Mouse (Mus musculus): ENCODE measurements around the gene H2al1h. TPM values are rescaled to one million over a fixed set of nuclear protein-coding genes. Genes with fewer than 3 reads are reported as not detected.
"Not testable (repeated sequence)": the region's sequence is repeated elsewhere in the genome, so short reads cannot be mapped to it uniquely, and the experiment has no call there.

The H2al1h gene
- polyA plus RNA-seq, 1 experiment from 2014 or later, result not detected

DNA sequence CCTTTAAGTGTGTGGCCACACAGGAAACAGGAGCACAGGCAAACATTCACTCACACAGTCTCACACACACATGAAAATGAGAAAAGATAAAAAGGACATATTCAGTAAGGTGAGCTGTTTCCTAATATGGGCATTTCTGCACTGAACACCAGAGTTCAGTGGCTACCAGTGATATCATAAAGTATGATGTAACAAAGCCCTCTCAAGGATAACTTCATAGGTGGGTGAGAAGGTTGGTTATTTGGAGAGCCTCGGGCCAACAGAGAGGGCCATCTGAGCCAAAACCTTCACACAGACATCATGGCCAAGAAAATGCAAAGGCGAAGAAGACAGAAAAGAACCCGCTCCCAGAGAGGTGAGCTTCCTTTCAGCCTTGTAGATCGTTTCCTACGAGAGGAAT, 3.1 kb downstream of the H2al1h start, which contains the start of gene H2al1i:
Gene H2al1i (plus strand): TSS at position 301 of the 400 bp plus-strand sequence.
- WGBS, result 100% methylated on average over 3 of the region's 5 CpGs
- not testable (repeated sequence) for H3K27ac ChIP-seq (replicated peaks); H3K4me1 ChIP-seq; H3K9ac ChIP-seq (replicated peaks); H3K9me3 ChIP-seq; H3K4me2 ChIP-seq (replicated peaks); ATAC-seq (replicated peaks); H3K36me3 ChIP-seq; H3K27me3 ChIP-seq; H3K4me3 ChIP-seq

DNA sequence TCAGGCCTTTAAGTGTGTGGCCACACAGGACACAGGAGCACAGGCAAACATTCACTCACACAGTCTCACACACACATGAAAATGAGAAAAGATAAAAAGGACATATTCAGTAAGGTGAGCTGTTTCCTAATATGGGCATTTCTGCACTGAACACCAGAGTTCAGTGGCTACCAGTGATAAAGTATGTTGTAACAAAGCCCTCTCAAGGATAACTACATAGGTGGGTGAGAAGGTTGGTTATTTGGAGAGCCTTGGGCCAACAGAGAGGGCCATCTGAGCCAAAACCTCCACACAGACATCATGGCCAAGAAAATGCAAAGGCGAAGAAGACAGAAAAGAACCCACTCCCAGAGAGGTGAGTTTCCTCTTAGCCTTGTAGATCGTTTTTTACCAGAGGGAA, 6.2 kb downstream of the H2al1h start, which contains the start of gene H2al1j:
Gene H2al1j (plus strand): TSS at position 301 of the 400 bp plus-strand sequence.
- H3K4me1 ChIP-seq; H3K36me3 ChIP-seq; H3K4me3 ChIP-seq; H3K27ac ChIP-seq (replicated peaks); H3K9ac ChIP-seq (replicated peaks); ATAC-seq (replicated peaks); H3K9me3 ChIP-seq; H3K4me2 ChIP-seq (replicated peaks); H3K27me3 ChIP-seq: not testable (repeated sequence)
- 82% methylated on average over 2 of the region's 2 CpGs for WGBS

DNA sequence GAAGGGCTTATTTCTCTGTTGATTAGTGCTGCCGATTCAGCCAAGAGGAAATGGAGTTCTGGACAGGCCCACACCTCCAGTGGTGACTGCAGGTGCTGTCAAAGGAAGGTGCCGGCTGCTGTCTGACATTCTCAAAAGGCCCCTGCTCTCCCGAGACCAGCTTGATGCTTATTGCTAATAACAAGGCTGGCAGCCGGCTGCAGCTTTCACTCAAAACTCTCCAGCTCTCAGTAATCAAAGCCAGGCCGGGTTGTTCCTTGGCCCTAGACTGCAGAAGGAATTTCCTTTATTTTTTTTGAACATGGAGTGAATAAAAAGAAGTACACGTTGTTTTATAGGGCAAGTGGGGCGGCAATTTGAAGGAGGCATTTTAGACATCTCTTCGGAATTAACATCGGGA, 24.5 kb downstream of the H2al1h start:
- peaks cover 3% of the 10 kb centered on the region; the same call in 1 of the 2 replicates for H3K4me1 ChIP-seq
- H3K36me3 ChIP-seq, result no peaks in the 10 kb centered on the region
- H3K9ac ChIP-seq (replicated peaks), result no peak overlapping the region
- no peak overlapping the region for H3K4me3 ChIP-seq
- ATAC-seq (replicated peaks), result no peak
- no peaks in the 10 kb centered on the region for H3K9me3 ChIP-seq
- H3K4me2 ChIP-seq (replicated peaks), result no peak overlapping the region
- 48% methylated on average over 9 of the region's 9 CpGs for WGBS
- H3K27me3 ChIP-seq, result no peaks in the 10 kb centered on the region
- H3K27ac ChIP-seq (replicated peaks), result peak overlapping the region; percentile 46

DNA sequence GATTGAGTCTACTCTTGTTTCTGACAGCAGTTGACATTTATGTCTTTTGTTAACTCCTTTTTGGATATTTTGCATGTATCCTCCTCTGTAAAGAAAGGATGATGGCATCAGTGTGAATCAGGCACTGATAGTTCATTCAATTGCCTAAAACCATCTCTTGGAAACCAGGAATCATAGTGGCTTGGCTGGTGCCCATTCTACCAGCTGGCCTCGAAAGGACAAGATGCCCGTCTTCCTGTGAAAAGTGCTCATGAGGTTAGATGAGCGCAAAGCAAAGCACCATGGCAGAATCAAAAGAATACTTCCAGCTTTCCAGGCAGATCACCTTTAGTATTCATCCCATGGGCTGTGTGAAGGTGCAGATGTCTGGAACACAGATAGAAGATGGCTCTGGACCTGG, 25.5 kb downstream of the H2al1h start:
- Histone ChIP-seq H3K27me3 (no peaks in the 10 kb centered on the region), H3K9me3 (no peaks in the 10 kb centered on the region), H3K4me3 (no peak overlapping the region), H3K9ac (replicated peaks) (no peak overlapping the region), H3K36me3 (no peaks in the 10 kb centered on the region), H3K4me2 (replicated peaks) (no peak overlapping the region), H3K27ac (replicated peaks) (no peak overlapping the region), H3K4me1 (peaks cover 3% of the 10 kb centered on the region; the same call in 1 of the 2 replicates)
- WGBS, result 78% methylated on average over 3 of the region's 3 CpGs
- no peak for ATAC-seq (replicated peaks)

DNA sequence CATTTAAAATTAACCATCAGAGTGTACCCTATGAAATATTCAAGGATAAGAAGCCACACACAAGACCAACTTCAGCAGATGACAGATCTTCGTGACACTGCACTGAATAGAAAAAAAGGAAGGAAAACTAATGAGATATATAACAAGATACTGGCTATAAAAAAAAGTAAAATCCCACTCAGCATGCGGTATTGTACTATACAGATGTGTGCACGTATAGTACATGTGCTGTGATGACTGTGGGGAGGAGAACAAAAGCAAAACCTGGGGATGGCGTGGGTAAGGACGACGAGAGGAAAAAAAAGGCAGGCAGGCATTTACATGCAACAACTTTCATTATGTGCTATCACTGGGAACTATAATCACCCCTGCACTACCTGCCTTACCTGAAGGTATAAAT, 39.5 kb downstream of the H2al1h start:
- ATAC-seq (replicated peaks), result no peak
- Histone ChIP-seq H3K27ac (replicated peaks) (no peak overlapping the region), H3K27me3 (no peaks in the 10 kb centered on the region), H3K9ac (replicated peaks) (no peak overlapping the region), H3K4me3 (no peak overlapping the region), H3K4me2 (replicated peaks) (no peak overlapping the region), H3K4me1 (peaks cover 9% of the 10 kb centered on the region), H3K9me3 (no peaks in the 10 kb centered on the region), H3K36me3 (no peaks in the 10 kb centered on the region)
- 86% methylated on average over 6 of the region's 6 CpGs for WGBS

DNA sequence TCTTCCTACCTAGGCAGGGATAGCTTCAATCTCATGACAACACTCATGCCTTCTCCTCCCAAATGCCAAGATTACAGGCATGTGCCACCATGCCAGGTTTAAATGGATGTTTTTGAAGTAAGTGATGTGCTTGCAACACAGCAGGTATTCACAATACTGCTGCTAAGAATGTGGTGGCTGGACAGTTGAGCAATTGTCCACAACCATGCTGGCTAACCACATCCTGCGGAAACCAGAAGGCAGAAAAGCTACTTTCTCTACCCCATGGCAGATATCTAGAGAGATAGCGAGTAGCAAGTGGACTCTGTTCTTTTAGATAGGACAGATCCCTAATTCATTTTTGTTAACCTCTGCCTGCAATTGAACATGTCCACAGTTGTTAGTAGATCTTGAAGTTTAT, 40.0 kb downstream of the H2al1h start:
- Histone ChIP-seq H3K9ac (replicated peaks) (no peak overlapping the region), H3K9me3 (no peaks in the 10 kb centered on the region), H3K4me3 (no peak overlapping the region), H3K27ac (replicated peaks) (no peak overlapping the region), H3K27me3 (no peaks in the 10 kb centered on the region), H3K4me2 (replicated peaks) (no peak overlapping the region), H3K4me1 (peaks cover 9% of the 10 kb centered on the region), H3K36me3 (no peaks in the 10 kb centered on the region)
- no peak for ATAC-seq (replicated peaks)
- 98% methylated on average over 2 of the region's 2 CpGs for WGBS

DNA sequence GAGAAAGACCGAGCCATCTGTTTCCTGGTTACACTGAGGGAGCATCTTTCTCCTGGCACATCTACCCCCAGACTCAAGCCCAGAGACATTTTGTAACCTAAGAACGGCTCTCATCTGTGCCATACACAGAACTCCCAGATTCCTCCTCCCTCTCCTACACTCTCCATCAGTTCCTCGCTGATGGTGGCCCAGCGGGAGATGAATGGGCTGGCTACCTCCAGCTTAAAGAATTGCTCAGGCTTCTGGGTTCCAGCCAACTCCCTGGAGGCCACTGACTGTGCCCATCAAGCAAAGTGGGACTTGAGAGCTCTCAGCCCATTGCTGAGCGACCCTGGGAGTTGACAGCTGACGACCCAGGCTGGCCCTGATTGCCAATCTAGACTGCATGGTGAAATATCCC, 42.6 kb downstream of the H2al1h start:
- WGBS, result 32% methylated on average over 6 of the region's 6 CpGs
- Histone ChIP-seq H3K27me3 (no peaks in the 10 kb centered on the region), H3K36me3 (no peaks in the 10 kb centered on the region), H3K4me1 (peaks cover 9% of the 10 kb centered on the region), H3K9me3 (no peaks in the 10 kb centered on the region), H3K9ac (replicated peaks) (no peak overlapping the region), H3K27ac (replicated peaks) (0 out of 2 replicates have a peak overlapping the region, but pooled peaks have one; percentile 14), H3K4me3 (no peak overlapping the region), H3K4me2 (replicated peaks) (no peak overlapping the region)
- ATAC-seq (replicated peaks), result peak; percentile 85

DNA sequence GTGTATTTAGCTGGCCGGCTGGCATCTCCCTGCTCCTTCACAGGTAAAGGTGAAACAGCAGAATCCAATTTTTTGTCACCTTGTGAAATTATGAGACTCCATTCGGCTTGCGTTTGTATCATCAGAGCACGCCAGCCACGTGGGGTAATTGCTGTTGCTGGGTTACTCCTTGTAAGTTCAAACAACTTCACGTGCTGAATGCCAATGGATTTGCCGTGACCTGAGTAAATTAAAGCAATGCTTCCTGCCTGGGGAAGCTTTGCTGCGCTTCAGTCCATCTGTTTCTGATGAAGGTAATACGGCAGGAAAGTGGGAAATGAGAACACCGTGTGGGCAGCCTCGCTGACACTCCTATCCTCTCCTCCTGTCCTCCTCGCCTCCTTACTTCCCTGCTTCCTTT, 43.9 kb downstream of the H2al1h start:
- ATAC-seq (replicated peaks), result no peak
- Histone ChIP-seq H3K27ac (replicated peaks) (no peak overlapping the region), H3K27me3 (no peaks in the 10 kb centered on the region), H3K9me3 (no peaks in the 10 kb centered on the region), H3K36me3 (no peaks in the 10 kb centered on the region), H3K4me2 (replicated peaks) (no peak overlapping the region), H3K9ac (replicated peaks) (no peak overlapping the region), H3K4me1 (peaks cover 9% of the 10 kb centered on the region), H3K4me3 (no peak overlapping the region)
- WGBS, result 53% methylated on average over 12 of the region's 12 CpGs

Other genes starting within 250 kb of the H2al1h start
- gene H2al1a, start 22.2 kb upstream of the H2al1h start, polyA plus RNA-seq (2015; fragmentation: Nextera tagmentation; extraction: Ambion mirVana), result not detected in 2 replicates
- gene H2al1b, start 19.1 kb upstream of the H2al1h start, polyA plus RNA-seq (2015; fragmentation: Nextera tagmentation; extraction: Ambion mirVana), result not detected in 2 replicates
- gene H2al1c, start 15.8 kb upstream of the H2al1h start, polyA plus RNA-seq (2015; fragmentation: Nextera tagmentation; extraction: Ambion mirVana), result not detected in 2 replicates
- gene H2al1d, start 12.7 kb upstream of the H2al1h start, polyA plus RNA-seq (2015; fragmentation: Nextera tagmentation; extraction: Ambion mirVana), result not detected in 2 replicates
- gene H2al1e, start 9.6 kb upstream of the H2al1h start, polyA plus RNA-seq (2015; fragmentation: Nextera tagmentation; extraction: Ambion mirVana), result not detected in 2 replicates
- gene H2al1f, start 6.3 kb upstream of the H2al1h start, polyA plus RNA-seq (2015; fragmentation: Nextera tagmentation; extraction: Ambion mirVana), result not detected in 2 replicates
- gene H2al1g, start 3.2 kb upstream of the H2al1h start, polyA plus RNA-seq (2015; fragmentation: Nextera tagmentation; extraction: Ambion mirVana), result not detected in 2 replicates
- not detected in 2 replicates for gene H2al1i, start 3.2 kb downstream of the H2al1h start, polyA plus RNA-seq (2015; fragmentation: Nextera tagmentation; extraction: Ambion mirVana)
- gene H2al1j, start 6.3 kb downstream of the H2al1h start, polyA plus RNA-seq (2015; fragmentation: Nextera tagmentation; extraction: Ambion mirVana), result not detected in 2 replicates